Mouse (Mus musculus) heart, embryonic 11.5 days (tissue): ENCODE measurements around the gene Zfp367. TPM values are rescaled to one million over a fixed set of nuclear protein-coding genes. Genes with fewer than 3 reads are reported as not detected.
A peak's percentile ranks its signal among the peaks of the same experiment; 100 is the strongest.

Experiments used
- ATAC-seq: fragments of 200-750 bp; cut with Nextera tagmentation; replicated peaks from 2 replicates; pipeline ENCODE4 v1.8.0; 2017; ENCODE audit warnings: moderate library complexity; ENCODE audit not compliant: insufficient number of reproducible peaks, low FRiP score, low TSS enrichment
- H3K27ac ChIP-seq: fragments of 300-500 bp; sonication (generic); 2 replicates; pipeline ENCODE4 v1.5.1; 2014; ENCODE audit warnings: mild to moderate bottlenecking, low read depth, low read length
- H3K27me3 ChIP-seq: fragments of 300-500 bp; sonication (generic); 2 replicates; pipeline ENCODE4 v1.6.1; 2014; ENCODE audit warnings: mild to moderate bottlenecking, low read length, mixed read lengths; ENCODE audit not compliant: control insufficient read depth, insufficient read depth
- H3K36me3 ChIP-seq: fragments of 300-500 bp; sonication (generic); 2 replicates; pipeline ENCODE4 v1.6.1; 2014; ENCODE audit warnings: mild to moderate bottlenecking, low read length, moderate library complexity, mixed read lengths; ENCODE audit not compliant: control insufficient read depth, insufficient read depth
- H3K4me1 ChIP-seq: fragments of 300-500 bp; sonication (generic); 2 replicates; pipeline ENCODE4 v1.6.1; 2014; ENCODE audit warnings: low read length; ENCODE audit not compliant: control insufficient read depth, insufficient read depth
- H3K4me2 ChIP-seq: fragments of 300-500 bp; sonication (generic); 2 replicates; pipeline ENCODE4 v1.6.1; 2014; ENCODE audit warnings: mild to moderate bottlenecking, moderate library complexity
- H3K4me3 ChIP-seq: fragments of 300-500 bp; sonication (generic); 2 replicates; pipeline ENCODE4 v1.5.1; 2014; ENCODE audit warnings: low read depth, low read length
- H3K9ac ChIP-seq: fragments of 300-500 bp; sonication (generic); 2 replicates; pipeline ENCODE4 v1.6.1; 2014; ENCODE audit warnings: mild to moderate bottlenecking, low read depth, low read length, moderate library complexity
- H3K9me3 ChIP-seq: fragments of 300-500 bp; sonication (generic); replicated peaks from 2 replicates; pipeline ENCODE4 v1.6.1; 2016; ENCODE audit warnings: low read length; ENCODE audit not compliant: control insufficient read depth
- WGBS: fragments of 180-500 bp; shearing (Covaris S2); extraction: QIAGEN DNeasy Blood & Tissue Kit; methylation state at CpG from one replicate; pipeline ENCODE4 v1.1.7; 2014; ENCODE audit not compliant: insufficient replicate concordance; 5-methylcytosine and 5-hydroxymethylcytosine counted together
- polyA plus RNA-seq: library from polyadenylated mRNA; unstranded; fragments of >200 nt; fragmentation: Nextera tagmentation; extraction: Ambion mirVana; gene quantifications from 2 replicates; pipeline ENCODE4 v1.2.1, GENCODE M21; 2014

Zfp367 gene
- polyA plus RNA-seq, 1 experiment from 2014 or later = 23.7 TPM

GRCm38 (mm10) chr13:64152241-64152669 lies 747 bp downstream of the Zfp367 start:
- under 1% methylated on average over 39 of the region's 42 CpGs for WGBS
- Histone ChIP-seq H3K4me3 (peak overlapping the region; percentile 94), H3K27ac (peak overlapping the region; percentile 97), H3K27me3 (no peaks in the 10 kb centered on the region), H3K9me3 (no peaks in the 10 kb centered on the region), H3K4me2 (peak overlapping the region; percentile 88), H3K4me1 (peaks cover 23% of the 10 kb centered on the region), H3K9ac (peak overlapping the region; percentile 92), H3K36me3 (no peaks in the 10 kb centered on the region)
- ATAC-seq = peak; percentile 16

- no peaks in the 10 kb centered on the region for H3K36me3 ChIP-seq
- H3K4me2 ChIP-seq = peak overlapping the region; percentile 44
- 48% methylated on average over 5 of the region's 5 CpGs for WGBS
- peaks cover 19% of the 10 kb centered on the region for H3K4me1 ChIP-seq
- H3K9ac ChIP-seq = no peak overlapping the region
- no peak for ATAC-seq
- H3K27me3 ChIP-seq = no peaks in the 10 kb centered on the region
- H3K9me3 ChIP-seq = no peaks in the 10 kb centered on the region
- H3K4me3 ChIP-seq = 0 out of 2 replicates have a peak overlapping the region, but pooled peaks have one; percentile 5
- no peak overlapping the region for H3K27ac ChIP-seq
Observed at GRCm38 (mm10) chr13:64150121-64150520, 2.9 kb downstream of the Zfp367 start.

DNA sequence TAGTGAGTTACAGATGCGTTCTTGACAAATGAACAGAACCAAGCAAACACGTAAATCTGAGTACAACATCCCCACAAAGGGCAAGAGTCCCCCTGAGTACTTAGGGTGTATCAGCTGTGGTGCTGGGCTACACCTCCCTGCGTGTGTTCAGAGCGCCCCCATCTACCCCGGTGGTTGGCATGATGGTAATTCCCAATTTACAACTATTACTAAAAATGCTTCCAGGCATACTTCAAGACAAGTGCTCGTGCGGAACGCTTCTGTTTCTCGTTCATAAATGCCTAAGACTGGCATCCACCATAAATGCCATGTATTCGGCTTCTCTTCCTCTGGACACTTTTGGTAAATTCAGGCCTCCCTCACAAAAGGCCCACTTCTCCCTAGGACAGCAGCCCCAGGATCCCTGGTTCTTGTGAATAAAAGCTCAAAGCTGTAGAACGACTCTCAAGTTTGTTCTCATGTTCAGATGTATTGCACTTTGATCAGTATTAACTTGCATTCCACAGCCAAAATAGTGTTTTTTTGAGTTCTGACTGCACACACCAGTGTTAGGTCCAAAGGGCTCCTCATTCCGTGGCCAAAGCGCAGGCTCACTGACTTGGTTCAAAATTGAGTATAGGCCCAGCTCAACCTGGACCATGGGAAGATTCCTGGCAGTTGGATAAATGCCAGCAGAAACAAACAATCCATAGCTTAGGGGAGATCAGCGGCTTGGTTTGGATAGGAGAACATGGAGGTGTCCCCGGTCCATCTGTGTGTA lies 23.2 kb downstream of the Zfp367 start:
- Histone ChIP-seq H3K9me3 (no peaks in the 10 kb centered on the region), H3K4me1 (0 out of 2 replicates have a peak, but pooled peaks cover 3% of the 10 kb centered on the region), H3K4me3 (peak overlapping the region; percentile 67), H3K27ac (no peak overlapping the region), H3K27me3 (no peaks in the 10 kb centered on the region), H3K36me3 (peaks cover 3% of the 10 kb centered on the region), H3K9ac (peak overlapping the region; percentile 82), H3K4me2 (peak overlapping the region; percentile 80)
- 0 out of 2 replicates have a peak, but pooled peaks have one; percentile 74 for ATAC-seq
- 41% methylated on average over 15 of the region's 15 CpGs for WGBS

- no peaks in the 10 kb centered on the region for H3K9me3 ChIP-seq
- 0 out of 2 replicates have a peak, but pooled peaks cover 3% of the 10 kb centered on the region for H3K4me1 ChIP-seq
- no peaks in the 10 kb centered on the region; the same call in 1 of the 2 replicates for H3K36me3 ChIP-seq
- H3K9ac ChIP-seq = peak within 1 kb of the TSS; percentile 82
- peak; percentile 78 for ATAC-seq
- H3K4me3 ChIP-seq = peak within 1 kb of the TSS; percentile 67
- no peaks in the 10 kb centered on the region for H3K27me3 ChIP-seq
- 0 out of 2 replicates have a peak within 1 kb of the TSS, but pooled peaks have one; percentile 29 for H3K27ac ChIP-seq
- peak within 1 kb of the TSS; percentile 80 for H3K4me2 ChIP-seq
- 6% methylated on average over 44 of the region's 44 CpGs for WGBS
Observed at GRCm38 (mm10) chr13:64128858-64129615, 24.0 kb downstream of the Zfp367 start, which contains the start of gene Slc35d2. Slc35d2 (minus strand) TSS chr13:64129368.

DNA sequence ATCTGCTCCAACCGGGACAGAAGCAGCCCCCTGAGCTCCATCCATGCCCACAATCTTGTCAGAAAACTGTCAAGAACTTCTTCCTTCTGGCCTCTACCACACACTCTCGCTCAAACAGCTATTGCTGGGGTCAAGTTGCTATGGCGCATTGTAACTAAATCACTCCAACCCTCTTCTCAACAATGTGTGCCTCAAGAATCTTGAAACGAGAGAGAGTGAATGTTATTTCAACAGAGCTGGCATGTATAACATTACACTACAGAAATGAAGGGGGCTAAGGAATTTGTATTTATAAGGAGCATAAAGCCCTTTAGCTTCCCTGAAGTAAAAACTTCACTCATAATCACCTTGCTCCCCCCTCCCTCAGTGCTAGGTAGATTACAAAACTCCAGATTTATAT lies 26.7 kb downstream of the Zfp367 start:
- 71% methylated on average over 4 of the region's 4 CpGs for WGBS

GRCm38 (mm10) chr13:64124886-64125285 lies 28.1 kb downstream of the Zfp367 start:
- H3K27me3 ChIP-seq = no peaks in the 10 kb centered on the region
- H3K9me3 ChIP-seq = no peaks in the 10 kb centered on the region
- ATAC-seq = no peak
- H3K4me1 ChIP-seq = 0 out of 2 replicates have a peak, but pooled peaks cover 3% of the 10 kb centered on the region
- WGBS = 90% methylated on average over 6 of the region's 6 CpGs
- no peak overlapping the region for H3K4me3 ChIP-seq
- H3K9ac ChIP-seq = no peak overlapping the region
- H3K27ac ChIP-seq = no peak overlapping the region
- H3K36me3 ChIP-seq = no peaks in the 10 kb centered on the region
- no peak overlapping the region for H3K4me2 ChIP-seq

More for the DNA sequence above, 26.7 kb downstream of the Zfp367 start:
- H3K27ac ChIP-seq = no peak overlapping the region
- H3K4me1 ChIP-seq = 0 out of 2 replicates have a peak, but pooled peaks cover 3% of the 10 kb centered on the region
- H3K9ac ChIP-seq = no peak overlapping the region
- no peak overlapping the region for H3K4me3 ChIP-seq
- no peaks in the 10 kb centered on the region for H3K9me3 ChIP-seq
- H3K27me3 ChIP-seq = no peaks in the 10 kb centered on the region
- H3K36me3 ChIP-seq = no peaks in the 10 kb centered on the region
- H3K4me2 ChIP-seq = no peak overlapping the region
- no peak for ATAC-seq

GRCm38 (mm10) chr13:64123491-64124188 lies 29.4 kb downstream of the Zfp367 start:
- Histone ChIP-seq H3K9me3 (no peaks in the 10 kb centered on the region), H3K9ac (no peak overlapping the region), H3K4me2 (no peak overlapping the region), H3K36me3 (no peaks in the 10 kb centered on the region), H3K4me3 (no peak overlapping the region), H3K4me1 (0 out of 2 replicates have a peak, but pooled peaks cover 1% of the 10 kb centered on the region), H3K27ac (no peak overlapping the region), H3K27me3 (no peaks in the 10 kb centered on the region)
- 26% methylated on average over 6 of the region's 6 CpGs for WGBS
- ATAC-seq = no peak

GRCm38 (mm10) chr13:64120760-64121159 lies 32.2 kb downstream of the Zfp367 start:
- no peak overlapping the region for H3K4me3 ChIP-seq

More at GRCm38 (mm10) chr13:64120760-64121159, 32.2 kb downstream of the Zfp367 start:
- 60% methylated on average over 4 of the region's 4 CpGs for WGBS
- ATAC-seq = no peak
- no peaks in the 10 kb centered on the region for H3K36me3 ChIP-seq
- no peaks in the 10 kb centered on the region for H3K4me1 ChIP-seq
- H3K27me3 ChIP-seq = no peaks in the 10 kb centered on the region
- H3K27ac ChIP-seq = no peak overlapping the region
- no peak overlapping the region for H3K4me2 ChIP-seq
- no peak overlapping the region for H3K9ac ChIP-seq
- no peaks in the 10 kb centered on the region for H3K9me3 ChIP-seq
